Mouse (Mus musculus) heart, postnatal 25 days (tissue): Measurements from ENCODE around the gene Sh3d19. TPM values are rescaled to one million over a fixed set of nuclear protein-coding genes. Genes with fewer than 3 reads are reported as not detected.

Experiments
- DNase-seq: peaks from one replicate; pipeline ENCODE4 v3.0.0; 2022; ENCODE audit warnings: low spot score
- intact Hi-C: fragments of 180-260 bp; cut with DNase I; formaldehyde crosslinking; loops from one replicate; pipeline ENCODE4 v1.15.1; 2025
- total RNA-seq, 2 experiments: library from RNA; stranded (reverse); gene quantifications; 2 replicates each; pipeline ENCODE4 v1.2.3; 2021

Gene Sh3d19
- total RNA-seq, 2 experiments from 2014 or later: 25.4 to 29.6 TPM

GRCm38 (mm10) chr3:86020921-86021650 is 50.2 kb downstream of the Sh3d19 start:
- intact Hi-C loops: no loop called here

GRCm38 (mm10) chr3:86021651-86022050 is 50.7 kb downstream of the Sh3d19 start:
- no peak for DNase-seq

More at GRCm38 (mm10) chr3:86020921-86021650, 50.2 kb downstream of the Sh3d19 start:
- no peak for DNase-seq

GRCm38 (mm10) chr3:86024065-86024795 is 53.3 kb downstream of the Sh3d19 start:
- intact Hi-C loops: no loop called here
- DNase-seq: no peak

More at GRCm38 (mm10) chr3:86021651-86022050, 50.7 kb downstream of the Sh3d19 start:
- intact Hi-C loops: no loop called here

- intact Hi-C loops: no loop called here
- no peak for DNase-seq
Observed at GRCm38 (mm10) chr3:86025341-86026137, 54.6 kb downstream of the Sh3d19 start.

GRCm38 (mm10) chr3:86028658-86029375 is 57.9 kb downstream of the Sh3d19 start:
- DNase-seq: no peak
- intact Hi-C loops: no loop called here

GRCm38 (mm10) chr3:86030566-86030965 is 59.7 kb downstream of the Sh3d19 start:
- no peak for DNase-seq
- intact Hi-C loops: no loop called here

- intact Hi-C loops: no loop called here
- no peak for DNase-seq
Observed at GRCm38 (mm10) chr3:86033455-86034090, 62.7 kb downstream of the Sh3d19 start.

GRCm38 (mm10) chr3:86037926-86038484 is 67.1 kb downstream of the Sh3d19 start:
- intact Hi-C loops: no loop called here
- DNase-seq: no peak

- DNase-seq: peak; percentile 49
- intact Hi-C loops: no loop called here
Observed at GRCm38 (mm10) chr3:86038648-86039047, 67.7 kb downstream of the Sh3d19 start.

- intact Hi-C loops: no loop called here
- DNase-seq: peak; percentile 32
Observed at GRCm38 (mm10) chr3:86040286-86041201, 69.6 kb downstream of the Sh3d19 start.

- DNase-seq: no peak
- intact Hi-C loops: no loop called here
Observed at GRCm38 (mm10) chr3:86047686-86048408, 76.9 kb downstream of the Sh3d19 start.

GRCm38 (mm10) chr3:86049041-86049440 is 78.1 kb downstream of the Sh3d19 start:
- intact Hi-C loops: no loop called here
- no peak for DNase-seq

- intact Hi-C loops: no loop called here
- DNase-seq: peak; percentile 66
Observed at GRCm38 (mm10) chr3:86056678-86057077, 85.8 kb downstream of the Sh3d19 start.

- DNase-seq: no peak
- intact Hi-C loops: no loop called here
Observed at GRCm38 (mm10) chr3:86057436-86058095, 86.7 kb downstream of the Sh3d19 start.

GRCm38 (mm10) chr3:86069646-86070250 is 98.8 kb downstream of the Sh3d19 start:
- intact Hi-C loops: no loop called here
- DNase-seq: no peak

- intact Hi-C loops: no loop called here
- DNase-seq: no peak
Observed at GRCm38 (mm10) chr3:86070799-86071198, 99.9 kb downstream of the Sh3d19 start.
